Mouse (Mus musculus) thymus, postnatal 14 days (tissue): ENCODE measurements around the gene Arap1.

Experiments
- DNase-seq: peaks from one replicate; pipeline ENCODE4 v3.0.0; 2021

Arap1 gene

GRCm38 (mm10) chr7:101327786-101328185 is 20.1 kb upstream of the Arap1 start:
- no peak for DNase-seq

- no peak for DNase-seq
These were observed 19.2 kb upstream of the Arap1 start for GRCm38 (mm10) chr7:101328621-101329158.

DNA sequence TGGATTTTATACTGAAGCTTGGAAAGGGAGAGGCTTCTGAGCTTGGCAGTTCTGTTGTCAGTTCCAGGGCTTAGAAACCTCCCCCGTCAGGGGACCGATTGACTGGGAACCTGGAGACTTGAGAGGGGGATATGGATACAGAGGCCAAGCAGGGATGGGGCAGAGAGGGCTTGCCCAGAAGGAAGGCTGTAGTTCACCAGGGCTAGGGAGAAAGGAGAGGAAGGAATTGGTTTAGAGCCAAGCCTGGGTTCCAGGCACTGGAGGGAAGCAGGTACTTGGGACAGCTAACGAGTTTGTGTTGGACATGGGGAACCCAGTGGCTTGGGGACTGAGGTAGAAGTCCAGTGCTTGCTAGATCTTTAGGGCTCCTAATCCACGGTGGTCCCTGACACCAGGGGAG is 18.3 kb upstream of the Arap1 start:
- no peak for DNase-seq

DNA sequence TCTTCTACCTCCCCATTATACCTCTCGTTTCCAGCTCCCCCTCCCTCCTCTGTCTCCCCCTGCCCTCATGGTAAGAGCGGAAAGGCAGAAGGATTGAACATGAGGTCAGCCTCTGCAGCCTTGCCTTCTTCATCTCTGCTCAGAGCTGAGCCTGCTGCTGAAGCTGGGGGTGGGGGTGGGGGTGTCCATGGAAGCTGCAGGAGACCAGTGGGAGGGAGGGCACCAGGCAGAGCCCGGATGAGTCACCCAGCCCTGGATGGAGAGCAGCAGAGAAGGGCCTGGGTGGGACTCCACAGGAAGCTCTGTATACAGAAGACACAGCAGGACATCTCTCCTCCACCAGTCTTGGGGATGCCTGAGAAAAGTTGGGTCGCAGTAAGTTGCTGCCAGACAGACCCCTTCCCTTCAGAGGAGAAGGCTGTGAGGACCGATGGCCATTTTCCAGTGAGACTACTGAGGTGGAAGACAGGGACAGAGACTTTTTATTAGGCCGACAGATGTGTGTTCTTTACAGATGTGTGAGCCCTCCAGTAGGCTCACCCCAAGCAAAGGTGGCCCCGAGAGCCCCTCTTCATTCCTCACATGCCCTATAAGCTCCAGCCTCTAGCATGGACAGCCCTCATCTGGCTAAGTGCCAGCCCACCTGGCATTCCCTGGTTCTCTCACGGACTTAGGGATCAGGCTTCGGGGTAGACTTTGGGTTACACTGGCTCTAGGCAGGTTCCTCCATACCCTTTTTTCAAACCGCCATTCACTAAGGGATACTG is 17.6 kb upstream of the Arap1 start:
- DNase-seq, result no peak

GRCm38 (mm10) chr7:101330841-101331173 is 17.1 kb upstream of the Arap1 start:
- DNase-seq, result no peak

DNA sequence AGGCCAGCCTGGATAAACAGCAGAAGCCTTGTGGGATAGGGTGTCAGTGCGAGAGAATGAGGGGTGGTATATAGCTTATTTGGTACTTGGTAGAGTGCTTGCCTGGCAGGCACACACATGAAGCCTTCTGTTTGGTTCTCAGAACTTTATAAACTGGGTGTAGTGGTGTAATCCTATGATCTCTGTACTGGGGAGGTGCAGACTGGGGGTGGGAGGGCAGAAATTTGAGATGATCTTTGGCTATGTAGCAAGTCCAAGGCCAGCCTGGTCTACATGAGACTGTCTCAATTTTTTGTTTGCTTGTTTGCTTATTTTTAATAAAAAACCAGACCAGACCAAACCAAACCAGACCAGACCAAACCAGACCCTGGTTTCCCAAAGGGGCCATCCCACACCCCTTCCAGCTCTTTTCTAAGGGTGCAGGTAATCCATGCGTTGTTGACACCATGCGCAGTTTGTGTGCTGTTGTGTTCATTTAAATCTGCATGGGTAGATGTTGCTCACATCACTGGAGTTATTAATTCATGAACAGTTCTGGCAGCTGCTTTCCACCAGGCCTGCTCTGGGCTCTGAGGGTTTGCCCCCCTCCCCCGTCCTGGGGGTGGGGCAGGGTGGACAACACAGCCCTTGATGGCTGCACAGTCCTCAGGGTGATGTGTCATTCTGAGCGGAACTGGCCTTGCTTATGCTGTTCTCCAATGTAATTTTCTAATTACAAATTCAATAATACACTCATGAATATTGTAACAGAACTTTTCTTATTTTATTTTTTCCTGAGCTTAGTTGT is 15.6 kb upstream of the Arap1 start:
- no peak for DNase-seq

DNA sequence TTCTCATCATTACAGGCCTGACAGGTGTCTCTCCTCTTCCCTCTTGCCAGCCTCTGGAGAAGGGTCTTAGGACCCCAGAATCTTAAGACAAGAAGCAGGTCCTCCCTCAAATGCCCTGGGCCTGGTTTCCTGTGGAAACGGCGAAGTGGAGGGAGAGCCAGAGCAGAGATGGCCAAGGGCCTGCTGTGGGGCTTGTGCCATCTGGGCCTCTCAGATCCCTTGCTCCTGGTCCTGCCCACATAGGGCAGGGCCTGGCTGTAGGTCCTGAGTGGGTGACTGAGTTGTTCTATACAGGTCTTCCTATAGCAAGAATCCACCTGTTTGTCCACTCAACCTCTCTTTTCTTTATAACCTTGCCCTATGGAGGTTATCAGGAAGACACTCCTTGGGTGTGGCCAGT is 12.6 kb upstream of the Arap1 start:
- DNase-seq, result no peak

DNA sequence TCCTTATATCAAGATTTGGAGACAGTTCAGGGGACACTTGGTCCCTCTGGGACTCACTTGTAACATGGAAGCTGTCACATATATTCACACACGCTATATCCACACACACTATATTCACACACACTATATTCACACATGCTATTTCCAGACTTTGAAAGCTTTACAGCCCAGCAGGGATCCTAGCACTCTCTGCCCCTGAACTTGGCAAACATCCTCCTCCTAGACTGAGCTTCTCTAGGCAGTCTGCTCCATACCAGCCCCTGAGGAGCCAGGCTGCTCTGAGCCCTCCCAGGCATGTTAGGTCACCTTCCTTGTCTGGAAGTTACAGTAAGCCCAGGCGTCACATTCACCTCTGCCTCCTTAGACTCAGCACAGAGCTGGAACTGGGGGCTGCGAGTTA is 11.2 kb upstream of the Arap1 start:
- DNase-seq, result no peak

- DNase-seq, result no peak
These were observed 10.5 kb upstream of the Arap1 start for GRCm38 (mm10) chr7:101337401-101337800.

- DNase-seq, result peak; percentile 64
These were observed 6.5 kb upstream of the Arap1 start for GRCm38 (mm10) chr7:101341405-101341804.

DNA sequence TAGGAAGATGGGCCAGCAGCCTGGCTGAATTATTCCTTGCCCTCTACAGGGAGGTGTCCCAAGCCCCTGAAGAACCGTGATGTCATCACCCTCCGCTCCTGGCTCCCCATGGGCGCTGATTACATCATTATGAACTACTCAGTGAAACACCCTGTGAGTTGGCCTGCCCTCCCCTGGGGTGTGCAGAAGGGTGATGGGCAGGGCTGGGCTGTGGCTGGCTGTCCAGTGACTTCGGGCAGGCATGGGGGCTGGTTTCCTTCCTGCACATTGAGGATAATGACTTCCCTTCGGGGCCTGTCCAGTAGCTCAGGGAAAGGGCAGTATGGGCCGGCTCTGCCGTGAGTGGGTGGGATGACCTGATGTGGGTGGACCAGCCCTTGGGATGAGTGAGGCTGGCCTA is 4.7 kb upstream of the Arap1 start:
- DNase-seq, result no peak

DNA sequence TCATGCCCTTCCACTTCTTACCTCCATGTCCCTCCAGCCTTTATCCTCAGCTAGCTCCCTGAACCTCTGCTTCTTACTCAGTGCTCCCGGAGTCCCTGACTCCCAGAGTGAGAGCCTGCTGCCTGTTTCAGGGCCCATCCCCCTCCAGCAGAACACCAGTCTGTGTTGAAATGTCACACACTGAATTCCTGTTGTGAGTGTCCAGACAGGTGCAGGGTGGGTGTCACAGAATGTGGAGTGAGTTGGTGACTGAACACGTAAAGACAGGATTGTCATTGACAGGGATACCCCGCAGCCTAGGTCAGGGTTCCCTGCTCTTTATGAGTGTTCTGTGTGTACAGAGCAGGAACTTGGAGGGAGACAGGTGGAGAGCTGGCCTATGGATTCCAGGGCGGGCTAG is 3.0 kb upstream of the Arap1 start:
- DNase-seq, result no peak

GRCm38 (mm10) chr7:101346991-101347390 is 876 bp upstream of the Arap1 start:
- DNase-seq, result no peak

GRCm38 (mm10) chr7:101348312-101348711 is 445 bp downstream of the Arap1 start:
- no peak for DNase-seq

- DNase-seq, result no peak
These were observed 2.0 kb downstream of the Arap1 start for GRCm38 (mm10) chr7:101349861-101350260.

DNA sequence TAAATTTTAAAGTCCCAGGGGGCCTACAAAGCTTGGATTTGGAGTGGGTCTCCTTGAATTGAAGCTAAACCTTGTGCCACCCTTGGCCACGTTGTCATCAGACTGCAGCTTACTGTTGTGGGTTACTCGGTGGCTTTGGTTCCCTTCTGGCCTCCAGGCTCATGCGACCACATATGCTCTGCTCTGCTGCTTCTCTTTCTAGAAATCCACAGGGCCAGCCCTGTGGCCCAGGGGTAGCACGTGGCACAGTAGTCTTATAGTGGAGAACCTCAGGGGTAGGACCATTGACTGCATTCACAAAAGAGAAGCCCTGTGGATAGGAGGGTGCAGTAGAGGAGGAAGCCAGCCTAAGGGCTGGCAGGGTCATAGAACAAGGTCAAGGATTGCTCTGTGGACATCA is 4.5 kb downstream of the Arap1 start:
- no peak for DNase-seq

GRCm38 (mm10) chr7:101354423-101354822 is 6.6 kb downstream of the Arap1 start:
- no peak for DNase-seq

- DNase-seq, result no peak
These were observed 7.8 kb downstream of the Arap1 start for GRCm38 (mm10) chr7:101355551-101356100.

GRCm38 (mm10) chr7:101356868-101357267 is 9.0 kb downstream of the Arap1 start:
- DNase-seq, result no peak

- no peak for DNase-seq
These were observed 12.5 kb downstream of the Arap1 start for GRCm38 (mm10) chr7:101360406-101360805.

DNA sequence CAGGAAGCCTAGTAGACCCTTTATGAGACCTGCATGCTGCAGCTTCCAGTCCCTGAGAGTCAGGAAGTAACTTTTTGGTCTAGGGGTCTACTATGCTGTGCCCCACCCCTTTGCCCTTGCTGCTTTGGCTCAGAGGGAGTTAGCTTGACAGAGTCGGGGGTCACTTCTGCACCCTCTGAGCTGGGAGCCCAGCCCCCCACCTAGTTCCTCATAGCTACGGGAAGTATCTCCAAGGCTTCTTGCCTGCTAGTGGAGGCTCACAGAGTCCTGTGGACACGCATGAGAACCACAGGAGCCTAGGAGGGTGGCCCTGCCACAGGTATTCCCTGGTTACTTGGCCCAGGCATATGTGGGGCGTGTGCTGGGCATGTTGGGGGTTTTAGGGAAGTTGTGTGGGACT is 13.2 kb downstream of the Arap1 start:
- no peak for DNase-seq

GRCm38 (mm10) chr7:101361767-101362166 is 13.9 kb downstream of the Arap1 start:
- no peak for DNase-seq

DNA sequence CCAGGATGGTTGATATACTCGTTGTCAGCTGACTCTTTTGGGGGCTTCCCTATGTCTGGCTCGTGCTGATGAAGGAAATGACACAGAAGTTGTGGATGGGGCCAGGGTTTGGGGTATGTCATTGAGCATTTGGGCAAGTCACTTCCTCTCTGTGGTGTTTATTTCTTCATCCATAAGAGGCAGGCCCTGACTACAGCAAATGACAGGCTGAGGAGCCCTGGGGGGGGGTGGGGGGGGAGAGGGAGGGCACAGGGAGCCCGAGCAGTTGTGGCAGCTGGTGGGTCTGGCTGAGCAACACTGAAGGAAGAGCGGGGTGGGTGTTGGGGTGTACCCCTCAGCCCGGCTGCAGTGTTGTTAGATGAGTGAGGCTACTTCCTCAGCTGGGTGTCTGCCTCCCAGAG is 14.9 kb downstream of the Arap1 start:
- peak; percentile 53 for DNase-seq

DNA sequence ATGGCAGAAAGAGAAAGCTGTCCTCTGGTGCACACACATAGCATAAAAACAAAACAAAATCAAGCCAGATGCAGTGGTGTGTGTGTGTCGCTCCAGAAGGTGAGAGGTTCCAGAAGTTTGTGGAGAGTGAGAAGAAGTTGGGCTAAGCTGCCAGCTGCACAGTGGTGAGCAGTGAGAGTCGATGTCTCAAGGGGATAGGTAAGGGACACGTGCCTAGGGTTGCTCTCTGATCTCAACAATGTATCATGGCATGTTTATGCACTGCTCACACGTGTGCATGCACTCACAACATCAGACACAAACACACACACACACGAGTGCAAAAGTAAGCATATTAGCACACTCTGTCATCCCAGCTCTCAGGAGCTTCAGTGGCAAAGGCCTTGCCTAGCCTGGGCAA is 16.0 kb downstream of the Arap1 start:
- DNase-seq, result no peak
